Mouse (Mus musculus): ENCODE measurements around the gene Hyou1. TPM values are rescaled to one million over a fixed set of nuclear protein-coding genes. Genes with fewer than 3 reads are reported as not detected.

The Hyou1 gene
- total RNA-seq, 1 experiment: 246 TPM

DNA sequence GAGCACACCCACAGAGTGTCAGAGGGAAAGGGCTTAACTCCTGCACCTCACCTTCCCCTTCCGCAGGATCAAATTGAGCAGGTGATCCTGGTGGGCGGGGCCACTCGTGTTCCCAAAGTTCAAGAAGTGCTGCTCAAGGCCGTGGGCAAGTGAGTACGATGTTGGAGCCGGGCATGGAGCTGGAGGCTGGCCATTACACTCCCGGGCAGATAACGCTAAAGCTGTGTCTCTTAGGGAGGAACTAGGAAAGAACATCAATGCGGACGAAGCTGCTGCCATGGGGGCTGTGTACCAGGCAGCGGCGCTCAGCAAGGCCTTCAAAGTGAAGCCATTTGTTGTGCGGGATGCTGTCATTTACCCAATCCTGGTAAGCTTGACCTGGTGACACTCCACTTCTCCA, 5.3 kb downstream of the Hyou1 start:
- TF ChIP-seq CHD2 (IDR thresholded peaks at IDR 0.05; ENCODE audit: low read depth, low read length) (no peak), HCFC1 (IDR thresholded peaks at IDR 0.05; ENCODE audit: borderline replicate concordance, insufficient read depth, low read length) (no peak), MAFK (IDR thresholded peaks at IDR 0.05; ENCODE audit: insufficient read depth, low read depth, low read length) (no peak), ZC3H11A (IDR thresholded peaks at IDR 0.05; ENCODE audit: borderline replicate concordance, low read depth, low read length) (no peak), ZNF384 (IDR thresholded peaks at IDR 0.05; ENCODE audit: low read depth, low read length) (no peak)
- Histone ChIP-seq H3K36me3 (ENCODE audit: control insufficient read depth, insufficient read depth, low read length, poor library complexity, severe bottlenecking) (peaks cover 68% of the 10 kb centered on the region), H3K9me3 (ENCODE audit: control insufficient read depth, insufficient read depth, low read depth, low read length) (no peaks in the 10 kb centered on the region), H3K27ac (ENCODE audit: insufficient read depth, low read depth, low read length, poor library complexity, severe bottlenecking) (no peak overlapping the region), H3K4me1 (ENCODE audit: control insufficient read depth in 2 of 2, insufficient read depth in 2 of 2, low read length in 2 of 2, poor library complexity in 1 of 2) (peaks cover 0 to 8% of the 10 kb centered on the region in 2 experiments; a peak in 1 of 4 replicates), H3K4me3 (ENCODE audit: insufficient read depth in 1 of 2, low read depth in 1 of 2, low read length in 2 of 2, poor library complexity in 1 of 2, severe bottlenecking in 1 of 2) (no peak overlapping the region), H3K9ac (ENCODE audit: insufficient read depth, low read depth, low read length, poor library complexity, severe bottlenecking) (no peak overlapping the region)
- in situ Hi-C loops (cut with MboI; ENCODE audit: low sequenced_read_pairs in 2 of 2, unreplicated experiment in 2 of 2): no loop called here
- no peak for DNase-seq (ENCODE audit: low read depth, low spot score)

DNA sequence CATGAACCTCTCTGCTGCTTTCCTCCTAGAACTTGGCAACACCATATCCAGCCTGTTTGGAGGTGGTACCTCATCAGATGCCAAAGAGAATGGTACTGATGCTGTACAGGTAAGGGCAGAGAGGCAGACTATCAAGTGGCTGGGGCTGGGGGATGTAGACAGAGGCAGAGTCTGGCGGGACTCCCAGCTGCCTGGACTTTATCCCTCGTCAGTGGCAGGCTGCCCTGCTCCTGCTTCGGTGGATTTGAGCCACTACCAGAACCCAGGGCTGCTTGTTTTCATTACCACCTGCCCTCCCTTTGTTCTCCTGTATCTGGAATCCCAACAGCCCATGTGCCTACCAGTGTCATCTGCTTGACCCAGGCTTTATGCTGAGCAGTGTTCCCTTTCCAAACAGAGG, 7.9 kb downstream of the Hyou1 start:
- Histone ChIP-seq H3K27ac (ENCODE audit: insufficient read depth, low read depth, low read length, poor library complexity, severe bottlenecking) (no peak overlapping the region), H3K4me3 (ENCODE audit: insufficient read depth in 1 of 2, low read depth in 1 of 2, low read length in 2 of 2, poor library complexity in 1 of 2, severe bottlenecking in 1 of 2) (no peak overlapping the region), H3K9ac (ENCODE audit: insufficient read depth, low read depth, low read length, poor library complexity, severe bottlenecking) (no peak overlapping the region), H3K36me3 (ENCODE audit: control insufficient read depth, insufficient read depth, low read length, poor library complexity, severe bottlenecking) (peaks cover 64% of the 10 kb centered on the region), H3K9me3 (ENCODE audit: control insufficient read depth, insufficient read depth, low read depth, low read length) (no peaks in the 10 kb centered on the region), H3K4me1 (ENCODE audit: control insufficient read depth in 2 of 2, insufficient read depth in 2 of 2, low read length in 2 of 2, poor library complexity in 1 of 2) (peaks cover 0 to 5% of the 10 kb centered on the region in 2 experiments; a peak in 1 of 4 replicates)
- in situ Hi-C loops (cut with MboI; ENCODE audit: low sequenced_read_pairs in 2 of 2, unreplicated experiment in 2 of 2): no loop called here
- no peak for TF ChIP-seq ZNF384 (IDR thresholded peaks at IDR 0.05; ENCODE audit: low read depth, low read length)
- no peak for TF ChIP-seq CHD2 (IDR thresholded peaks at IDR 0.05; ENCODE audit: low read depth, low read length)
- no peak for TF ChIP-seq HCFC1 (IDR thresholded peaks at IDR 0.05; ENCODE audit: borderline replicate concordance, insufficient read depth, low read length)
- no peak for TF ChIP-seq ZC3H11A (IDR thresholded peaks at IDR 0.05; ENCODE audit: borderline replicate concordance, low read depth, low read length)
- no peak for TF ChIP-seq MAFK (IDR thresholded peaks at IDR 0.05; ENCODE audit: insufficient read depth, low read depth, low read length)
- no peak for DNase-seq (ENCODE audit: low read depth, low spot score)

DNA sequence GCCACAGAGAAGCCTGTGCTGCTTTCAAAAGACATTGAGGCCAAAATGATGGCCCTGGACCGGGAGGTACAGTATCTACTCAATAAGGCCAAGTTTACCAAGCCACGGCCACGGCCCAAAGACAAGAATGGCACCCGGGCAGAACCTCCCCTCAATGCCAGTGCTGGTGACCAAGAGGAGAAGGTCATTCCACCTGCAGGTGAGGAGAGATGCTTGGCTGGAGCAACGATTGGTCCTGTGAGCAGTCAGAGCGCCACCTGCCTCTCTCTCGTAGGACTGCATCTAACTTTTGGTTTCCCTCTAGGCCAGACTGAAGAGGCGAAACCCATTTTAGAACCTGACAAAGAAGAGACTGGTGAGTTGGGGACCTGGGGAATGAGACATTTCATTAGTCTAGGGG, 10.0 kb downstream of the Hyou1 start:
- H3K36me3 ChIP-seq (ENCODE audit: control insufficient read depth, insufficient read depth, low read length, poor library complexity, severe bottlenecking): peaks cover 54% of the 10 kb centered on the region
- peaks cover 0 to 2% of the 10 kb centered on the region in 2 experiments; a peak in 1 of 4 replicates for H3K4me1 ChIP-seq (ENCODE audit: control insufficient read depth in 2 of 2, insufficient read depth in 2 of 2, low read length in 2 of 2, poor library complexity in 1 of 2)
- H3K27ac ChIP-seq (ENCODE audit: insufficient read depth, low read depth, low read length, poor library complexity, severe bottlenecking): no peak overlapping the region
- no peak overlapping the region for H3K4me3 ChIP-seq (ENCODE audit: insufficient read depth in 1 of 2, low read depth in 1 of 2, low read length in 2 of 2, poor library complexity in 1 of 2, severe bottlenecking in 1 of 2)
- no peak for DNase-seq (ENCODE audit: low read depth, low spot score)
- in situ Hi-C loops (cut with MboI; ENCODE audit: low sequenced_read_pairs in 2 of 2, unreplicated experiment in 2 of 2): no loop called here
- TF ChIP-seq MAFK (IDR thresholded peaks at IDR 0.05; ENCODE audit: insufficient read depth, low read depth, low read length): no peak
- TF ChIP-seq ZNF384 (IDR thresholded peaks at IDR 0.05; ENCODE audit: low read depth, low read length): no peak
- no peak for TF ChIP-seq HCFC1 (IDR thresholded peaks at IDR 0.05; ENCODE audit: borderline replicate concordance, insufficient read depth, low read length)
- no peak for TF ChIP-seq ZC3H11A (IDR thresholded peaks at IDR 0.05; ENCODE audit: borderline replicate concordance, low read depth, low read length)
- no peak for TF ChIP-seq CHD2 (IDR thresholded peaks at IDR 0.05; ENCODE audit: low read depth, low read length)
- H3K9ac ChIP-seq (ENCODE audit: insufficient read depth, low read depth, low read length, poor library complexity, severe bottlenecking): no peak overlapping the region
- H3K9me3 ChIP-seq (ENCODE audit: control insufficient read depth, insufficient read depth, low read depth, low read length): no peaks in the 10 kb centered on the region

DNA sequence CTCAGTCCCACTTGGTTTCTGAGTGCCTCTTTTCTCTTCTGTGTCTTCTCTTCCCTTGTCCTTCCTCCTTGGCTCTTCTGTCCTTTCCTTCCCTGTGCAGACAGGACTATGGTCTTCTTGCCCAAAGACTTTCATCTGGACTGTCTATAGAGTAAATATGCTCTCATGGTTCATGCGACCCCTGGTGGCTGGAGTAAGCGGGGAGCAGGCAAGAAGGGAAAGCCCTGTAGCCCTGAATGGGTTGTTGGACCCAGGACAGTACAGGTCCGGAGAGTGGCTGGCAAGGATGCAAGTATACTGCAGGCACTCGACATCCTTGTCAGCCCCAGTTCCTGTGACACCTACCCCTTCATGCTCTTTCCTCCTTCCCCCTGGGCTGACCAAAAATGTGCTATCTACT, 12.2 kb downstream of the Hyou1 start:
- H3K36me3 ChIP-seq (ENCODE audit: control insufficient read depth, insufficient read depth, low read length, poor library complexity, severe bottlenecking): peaks cover 37% of the 10 kb centered on the region
- TF ChIP-seq HCFC1 (IDR thresholded peaks at IDR 0.05; ENCODE audit: borderline replicate concordance, insufficient read depth, low read length) (no peak), CHD2 (IDR thresholded peaks at IDR 0.05; ENCODE audit: low read depth, low read length) (no peak), ZNF384 (IDR thresholded peaks at IDR 0.05; ENCODE audit: low read depth, low read length) (no peak), MAFK (IDR thresholded peaks at IDR 0.05; ENCODE audit: insufficient read depth, low read depth, low read length) (no peak), ZC3H11A (IDR thresholded peaks at IDR 0.05; ENCODE audit: borderline replicate concordance, low read depth, low read length) (no peak)
- no peak overlapping the region for H3K4me3 ChIP-seq (ENCODE audit: insufficient read depth in 1 of 2, low read depth in 1 of 2, low read length in 2 of 2, poor library complexity in 1 of 2, severe bottlenecking in 1 of 2)
- in situ Hi-C loops (cut with MboI; ENCODE audit: low sequenced_read_pairs in 2 of 2, unreplicated experiment in 2 of 2): no loop called here
- DNase-seq (ENCODE audit: low read depth, low spot score): no peak
- H3K4me1 ChIP-seq (ENCODE audit: control insufficient read depth in 2 of 2, insufficient read depth in 2 of 2, low read length in 2 of 2, poor library complexity in 1 of 2): no peaks in the 10 kb centered on the region
- no peak overlapping the region for H3K27ac ChIP-seq (ENCODE audit: insufficient read depth, low read depth, low read length, poor library complexity, severe bottlenecking)
- no peak overlapping the region for H3K9ac ChIP-seq (ENCODE audit: insufficient read depth, low read depth, low read length, poor library complexity, severe bottlenecking)
- no peaks in the 10 kb centered on the region for H3K9me3 ChIP-seq (ENCODE audit: control insufficient read depth, insufficient read depth, low read depth, low read length)
